9 mouse cellular contexts compared by ENCODE assay signal in genomic region chr3:89898870-89899510, GRCm38 (mm10). TPM values are rescaled to one million over a fixed set of nuclear protein-coding genes. Genes with fewer than 3 reads are reported as not detected.
DNase-seq lines count a peak whose midpoint lies in the region; ATAC-seq and TF ChIP-seq lines count a peak whose summit lies in the region.
"Had no signal": no experiment of that assay in that cellular context is flagged by ENCODE, and none has a peak within 500 bp of the region (broad histone marks: within the 10 kb centered on the region; RNA-seq: fewer than 3 reads in every experiment).

No protein-coding gene starts in this region.

- no peak overlapping the region for H3K4me2 ChIP-seq in forebrain, embryonic 15.5 days (replicated peaks)
- H3K4me2 ChIP-seq: neural tube, embryonic 12.5 days had no signal

- DNase-seq in spleen, adult 2 months (ENCODE audit: low read depth in 1 of 2, low spot score in 2 of 2): no peak
- no peak for DNase-seq in spleen, adult 12 weeks (ENCODE audit: low spot score)
- peak; percentile 34 for DNase-seq in heart, postnatal 25 days (ENCODE audit: low spot score)
- peak; percentile 29 to 65 for DNase-seq in kidney, postnatal 25 days
- no peak for DNase-seq in right cerebral cortex, adult 2 months (ENCODE audit: low spot score in 2 of 2)
- no peak for DNase-seq in right cerebral cortex, postnatal 4 days

- H3K36me3 ChIP-seq in spleen, adult 2 months (ENCODE audit: control insufficient read depth, insufficient read depth, low read length): no peaks in the 10 kb centered on the region
- no peaks in the 10 kb centered on the region for H3K36me3 ChIP-seq in forebrain, embryonic 15.5 days
- H3K36me3 ChIP-seq: neural tube, embryonic 12.5 days had no signal

- TF ChIP-seq CTCF in spleen, adult 2 months (IDR thresholded peaks at IDR 0.05; ENCODE audit: extremely low read depth, insufficient read depth, insufficient read length, insufficient replicate concordance): no peak

- TF ChIP-seq POLR2A in spleen, adult 2 months (IDR thresholded peaks at IDR 0.05; ENCODE audit: low read depth, low read length): no peak

- ATAC-seq in forebrain, embryonic 15.5 days (replicated peaks): no peak
- ATAC-seq: forebrain, embryonic 16.5 days had no signal

- WGBS in spleen, adult 2 months: 79% methylated on average over 5 of the region's 5 CpGs
- WGBS in forebrain, embryonic 15.5 days: 75% methylated on average over 5 of the region's 5 CpGs

- H3K9ac ChIP-seq in forebrain, embryonic 15.5 days (replicated peaks): no peak overlapping the region
- H3K9ac ChIP-seq: neural tube, embryonic 12.5 days had no signal

- intact Hi-C loops in heart, postnatal 25 days (cut with DNase I): no loop called here

- H3K27me3 ChIP-seq in spleen, adult 2 months (ENCODE audit: control insufficient read depth, insufficient read depth, low read length): no peaks in the 10 kb centered on the region
- no peaks in the 10 kb centered on the region for H3K27me3 ChIP-seq in forebrain, embryonic 15.5 days
- H3K27me3 ChIP-seq: neural tube, embryonic 12.5 days had no signal

- no peaks in the 10 kb centered on the region for H3K9me3 ChIP-seq in forebrain, embryonic 15.5 days
- H3K9me3 ChIP-seq: neural tube, embryonic 12.5 days had no signal

- peak overlapping the region; percentile 25; the same call in 1 of the 2 replicates for H3K27ac ChIP-seq in spleen, adult 2 months (ENCODE audit: insufficient read depth, low read length)
- H3K27ac ChIP-seq in forebrain, embryonic 15.5 days (replicated peaks): no peak overlapping the region
- H3K27ac ChIP-seq: neural tube, embryonic 12.5 days had no signal

- no peak overlapping the region for H3K4me3 ChIP-seq in spleen, adult 2 months (ENCODE audit: extremely low read depth, insufficient read depth, insufficient read length)
- no peak overlapping the region for H3K4me3 ChIP-seq in forebrain, embryonic 15.5 days
- H3K4me3 ChIP-seq: neural tube, embryonic 12.5 days had no signal

- H3K4me1 ChIP-seq in spleen, adult 2 months (ENCODE audit: control insufficient read depth, insufficient read depth, insufficient read length): peaks cover 13% of the 10 kb centered on the region; the same call in 1 of the 2 replicates
- no peaks in the 10 kb centered on the region for H3K4me1 ChIP-seq in forebrain, embryonic 15.5 days

RNA-seq across cellular contexts. Expression of gene Il6ra, which starts 14.0 kb away (rescaled TPM):
- 21.4 and 25.6 TPM in 2 replicates for polyA plus RNA-seq in spleen, adult 2 months (2012; rRNA removed)
- total RNA-seq in heart, postnatal 25 days (2021): 1 to 10 TPM; 3.8 to 5.0 TPM
- 0.73 and 0.82 TPM in 2 replicates for polyA plus RNA-seq in forebrain, embryonic 15.5 days (2015; fragmentation: Nextera tagmentation; extraction: Ambion mirVana)

Comparison
In these comparisons a context has a peak if more than half of its experiments do, and no peak if none do; other contexts are left out.
1. DNase-seq: peak in heart, postnatal 25 days (single experiment) and kidney, postnatal 25 days (2 of 2); none in spleen, adult 2 months (0 of 2), spleen, adult 12 weeks (single experiment), right cerebral cortex, adult 2 months (0 of 2) and right cerebral cortex, postnatal 4 days (single experiment).
2. RNA of gene Il6ra, which starts 14.0 kb away (polyA plus RNA-seq): 21.4 to 25.6 TPM in spleen, adult 2 months; 0.73 to 0.82 TPM in forebrain, embryonic 15.5 days; every median in the first group is over 10 times any median in the second.